Mouse (Mus musculus): Measurements from ENCODE around the gene Lhx6.

DNA sequence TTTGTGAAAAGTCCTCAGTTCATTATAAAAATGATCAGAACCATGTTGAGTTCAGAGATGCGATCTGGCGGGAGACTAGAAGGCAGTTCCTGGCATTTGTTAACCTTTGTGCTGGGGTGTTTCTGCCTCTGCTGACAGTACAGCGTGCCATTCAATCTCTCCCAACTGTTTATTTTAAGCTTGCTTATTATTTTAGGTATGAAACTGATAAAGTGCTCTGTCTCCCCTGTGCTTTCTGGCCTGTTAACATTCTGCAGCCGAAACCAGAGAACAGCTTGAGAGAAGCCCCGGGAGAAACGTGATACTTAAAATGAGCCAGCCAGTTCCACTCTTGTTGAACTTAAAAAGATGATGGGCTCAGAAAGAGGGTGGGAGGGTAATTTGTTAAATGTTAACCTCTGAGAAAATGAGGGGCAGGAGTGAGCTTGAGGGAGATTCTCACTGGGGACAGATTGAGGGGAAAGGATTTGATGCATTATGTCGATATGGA, 43.7 kb upstream of the Lhx6 start:
- TF ChIP-seq ZMIZ1 (IDR thresholded peaks at IDR 0.05; ENCODE audit: low read depth, low read length) (no peak), POLR2A (IDR thresholded peaks at IDR 0.05; ENCODE audit: control insufficient read depth in 1 of 2, insufficient read depth in 1 of 2, low read depth in 1 of 2, low read length in 2 of 2, poor library complexity in 1 of 2) (no peak), CTCF (IDR thresholded peaks at IDR 0.05 in 2 of 3, conservative IDR thresholded peaks at IDR 0.05 in 1 of 3; ENCODE audit: control insufficient read depth in 1 of 3, insufficient read depth in 1 of 3, low read depth in 2 of 3, low read length in 3 of 3, poor library complexity in 1 of 3, severe bottlenecking in 1 of 3) (no peak)
